Mouse (Mus musculus) myocyte (in vitro differentiated cells): ENCODE measurements around the gene Gm27021.

Source experiments
- CEBPB ChIP-seq: IDR thresholded peaks from 2 replicates; pipeline ENCODE4 v1.6.1; 2011; ENCODE audit warnings: mild to moderate bottlenecking, moderate library complexity; ENCODE audit not compliant: poor library complexity, insufficient read depth, severe bottlenecking
- MAX ChIP-seq: IDR thresholded peaks from one replicate; pipeline ENCODE4 v1.6.1; 2011; ENCODE audit warnings: low read depth, mild to moderate bottlenecking, control low read depth
- POLR2A ChIP-seq: IDR thresholded peaks from one replicate; pipeline ENCODE4 v1.6.1; 2011; ENCODE audit warnings: low read depth, mild to moderate bottlenecking, control low read depth, moderate library complexity; ENCODE audit not compliant: insufficient read length
- POLR2AphosphoS2 ChIP-seq: IDR thresholded peaks from one replicate; pipeline ENCODE4 v1.6.1; 2011; ENCODE audit warnings: low read depth, control low read depth; ENCODE audit not compliant: insufficient read length
- SRF ChIP-seq: IDR thresholded peaks from one replicate; pipeline ENCODE4 v1.6.1; 2011; ENCODE audit warnings: low read depth; ENCODE audit not compliant: control insufficient read depth, insufficient read length
- TCF3 ChIP-seq: IDR thresholded peaks from one replicate; pipeline ENCODE4 v1.6.1; 2011; ENCODE audit warnings: low read depth, control low read depth; ENCODE audit not compliant: insufficient read length
- USF1 ChIP-seq: IDR thresholded peaks from one replicate; pipeline ENCODE4 v1.6.1; 2011; ENCODE audit warnings: low read depth, mild to moderate bottlenecking, control low read depth, moderate library complexity

GRCm38 (mm10) chr8:120591587-120592292 lies 76.1 kb downstream of the Gm27021 start:
- TF ChIP-seq MAX (no peak), TCF3 (no peak), POLR2AphosphoS2 (no peak), POLR2A (no peak), USF1 (no peak), CEBPB (no peak), SRF (no peak)
